Mouse (Mus musculus) kidney, adult 2 months (tissue): Measurements from ENCODE around the gene Abat.

Experiments
- CTCF ChIP-seq: fragments of 200-500 bp; conservative IDR thresholded peaks from 2 replicates; pipeline ENCODE4 v1.5.1; 2011; ENCODE audit warnings: low read depth, mild to moderate bottlenecking, control low read depth, low read length, moderate library complexity, mixed read lengths; ENCODE audit not compliant: insufficient read depth, insufficient read length
- POLR2A ChIP-seq: fragments of 200-500 bp; IDR thresholded peaks from one replicate; pipeline ENCODE4 v1.6.1; 2011; ENCODE audit warnings: low read depth, low read length, control low read depth

DNA sequence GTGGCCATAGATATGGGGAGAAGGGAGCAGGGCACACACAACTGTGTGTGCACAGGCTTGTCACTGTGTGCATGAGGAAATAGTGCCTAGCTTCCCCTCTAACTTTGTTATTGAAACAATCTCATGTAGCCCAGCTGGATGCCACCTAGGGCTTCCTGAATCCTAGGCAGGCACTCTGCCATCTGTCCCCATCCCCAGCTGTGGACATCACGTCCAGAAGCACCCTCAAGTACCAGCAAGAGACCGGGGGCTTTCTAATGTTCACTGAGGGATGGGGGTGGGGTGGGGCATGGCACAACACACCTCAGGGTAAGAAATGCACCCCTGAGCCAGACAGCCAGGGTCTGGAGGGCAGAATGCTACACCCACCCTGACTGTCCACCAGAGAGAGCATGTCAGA lies 155.2 kb downstream of the Abat start:
- no peak for TF ChIP-seq CTCF
- no peak for TF ChIP-seq POLR2A
